Mouse (Mus musculus): ENCODE data around the gene Pax2.

- TF ChIP-seq POLR2A (IDR thresholded peaks at IDR 0.05; ENCODE audit: insufficient read depth, low read depth, low read length) = no peak
- no peak for TF ChIP-seq CTCF (IDR thresholded peaks at IDR 0.05)
These were observed 3.5 kb upstream of the Pax2 start for GRCm38 (mm10) chr19:44752056-44752940.

Data from heart, adult 2 months (tissue).